Mouse (Mus musculus) sigmoid colon, adult 10 weeks (tissue): ENCODE results near the gene Htatsf1. TPM values are rescaled to one million over a fixed set of nuclear protein-coding genes. Genes with fewer than 3 reads are reported as not detected.

Experiments used
- polyA plus RNA-seq: library from polyadenylated mRNA; stranded (reverse); fragments of 350-450 nt; fragmentation: Illumina TruSeq; extraction: RNeasy Lipid Tissue Mini Kit (QIAGEN cat#74804); gene quantifications from one replicate; pipeline ENCODE4 v1.2.3, GENCODE M21; 2014; ENCODE audit warnings: low read depth, low replicate concordance

Gene Htatsf1
- polyA plus RNA-seq = 97.9 TPM

GRCm38 (mm10) chrX:57053174-57053992, at the start of gene Htatsf1:
Htatsf1 (plus strand) TSS chrX:57053583.

DNA sequence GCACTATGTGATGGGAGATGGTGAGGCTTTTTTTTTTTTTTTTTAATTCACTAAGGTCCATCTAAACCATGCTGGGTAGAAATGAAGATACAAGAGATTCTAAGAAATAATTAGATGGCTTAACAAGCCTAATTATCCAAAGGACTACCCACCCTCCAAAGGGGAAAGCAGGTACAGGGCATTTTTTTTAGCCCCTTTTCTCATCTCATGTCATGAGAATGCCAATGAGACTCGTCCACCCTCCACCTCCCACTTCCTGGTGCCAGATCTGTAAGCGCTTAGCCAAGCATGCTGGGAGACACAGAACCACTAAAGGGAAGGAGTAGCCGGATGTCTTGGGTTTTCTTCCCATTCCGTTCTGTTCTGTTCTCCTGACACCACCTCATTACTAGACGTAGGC, 10.6 kb upstream of the Htatsf1 start, which contains the start of gene Brs3:
TSS of gene Brs3 (plus strand) at position 301 of the 400 bp plus-strand sequence.

GRCm38 (mm10) chrX:57087806-57088205, 34.4 kb downstream of the Htatsf1 start, which contains the start of gene Vgll1:
Vgll1 (plus strand) TSS chrX:57088106.

Other genes with a start within 250 kb of the Htatsf1 start
- gene Map7d3, start 231.3 kb upstream of the Htatsf1 start, polyA plus RNA-seq = 1.3 TPM
- gene Adgrg4, start 183.4 kb upstream of the Htatsf1 start, polyA plus RNA-seq = not detected
- gene Brs3, start 10.5 kb upstream of the Htatsf1 start, polyA plus RNA-seq = not detected
- gene Vgll1, start 34.5 kb downstream of the Htatsf1 start, polyA plus RNA-seq = not detected
- 0.60 TPM for gene Cd40lg, start 158.6 kb downstream of the Htatsf1 start, polyA plus RNA-seq